Mouse (Mus musculus) liver, adult 2 months (tissue): ENCODE measurements around the gene Sdhaf3. TPM values are rescaled to one million over a fixed set of nuclear protein-coding genes. Genes with fewer than 3 reads are reported as not detected.

Experiments
- DNase-seq: peaks from one replicate; pipeline ENCODE4 v3.0.0-alpha.2; 2011; ENCODE audit warnings: low read depth, low spot score; ENCODE audit errors: extremely low read depth
- H3K27ac ChIP-seq: fragments of 200-500 bp; replicated peaks from 2 replicates; pipeline ENCODE4 v1.5.1; 2012; ENCODE audit warnings: low read depth, mild to moderate bottlenecking, control low read depth, inconsistent platforms, low read length; ENCODE audit not compliant: insufficient read depth
- H3K27me3 ChIP-seq: fragments of 200-500 bp; 2 replicates; pipeline ENCODE4 v1.6.1; 2012; ENCODE audit warnings: mild to moderate bottlenecking, moderate library complexity, low read length, inconsistent platforms; ENCODE audit not compliant: control insufficient read depth, insufficient read depth
- H3K36me3 ChIP-seq: fragments of 200-500 bp; 2 replicates; pipeline ENCODE4 v1.6.1; 2012; ENCODE audit warnings: low read length, inconsistent platforms; ENCODE audit not compliant: control insufficient read depth, insufficient read depth
- H3K4me1 ChIP-seq: fragments of 200-500 bp; 2 replicates; pipeline ENCODE4 v1.6.1; 2011; ENCODE audit warnings: low read length; ENCODE audit not compliant: control insufficient read depth, insufficient read depth
- H3K4me3 ChIP-seq: fragments of 200-500 bp; 2 replicates; pipeline ENCODE4 v1.5.1; 2011; ENCODE audit warnings: low read depth, mild to moderate bottlenecking, control low read depth, low read length, moderate library complexity; ENCODE audit not compliant: insufficient read depth
- H3K79me2 ChIP-seq: fragments of 200-500 bp; 2 replicates; pipeline ENCODE4 v1.6.1; 2012; ENCODE audit warnings: inconsistent platforms, mild to moderate bottlenecking, low read length, moderate library complexity; ENCODE audit not compliant: control insufficient read depth, insufficient read depth
- H3K9ac ChIP-seq: fragments of 200-500 bp; 2 replicates; pipeline ENCODE4 v1.6.1; 2012; ENCODE audit warnings: low read depth, mild to moderate bottlenecking, control low read depth, inconsistent platforms, low read length
- CTCF ChIP-seq: fragments of 200-500 bp; IDR thresholded peaks from 2 replicates; pipeline ENCODE4 v1.5.1; 2011; ENCODE audit warnings: low read depth, low read length, control low read depth
- POLR2A ChIP-seq: fragments of 200-500 bp; IDR thresholded peaks from 2 replicates; pipeline ENCODE4 v1.6.1; 2011; ENCODE audit warnings: low read length, control low read depth; ENCODE audit not compliant: insufficient read depth; ENCODE audit errors: extremely low read depth
- whole genome bisulfite sequencing: fragments of 180-500 bp; shearing (Covaris S2); methylation state at CpG from one replicate; pipeline ENCODE4 v1.1.7; 2018; 5-methylcytosine and 5-hydroxymethylcytosine counted together
- polyA plus RNA-seq: library from polyadenylated mRNA; depleted of rRNA; stranded (reverse); fragments of >200 nt; gene quantifications from 2 replicates; pipeline ENCODE4 v1.2.3, GENCODE M21; 2012
- total RNA-seq: library from RNA; depleted of rRNA; stranded (reverse); fragments of >200 nt; gene quantifications from 2 replicates; pipeline ENCODE4 v1.2.3, GENCODE M21; 2014

Gene Sdhaf3
- total and polyA plus RNA-seq, 2 experiments, result 0.66 to 4.1 TPM

- H3K36me3 ChIP-seq, result no peaks in the 10 kb centered on the region
- no peaks in the 10 kb centered on the region for H3K4me1 ChIP-seq
- no peaks in the 10 kb centered on the region for H3K27me3 ChIP-seq
- no peaks in the 10 kb centered on the region for H3K79me2 ChIP-seq
- TF ChIP-seq CTCF (no peak), POLR2A (no peak)
- 82% methylated on average over 4 of the region's 4 CpGs for WGBS
- DNase-seq, result no peak
- no peak overlapping the region for H3K4me3 ChIP-seq
- no peak overlapping the region for H3K9ac ChIP-seq
- no peak overlapping the region for H3K27ac ChIP-seq
Observed at GRCm38 (mm10) chr6:6917334-6917733, 38.5 kb upstream of the Sdhaf3 start.

- H3K27ac ChIP-seq, result no peak overlapping the region
- WGBS, result 48% methylated on average over 1 of the region's 1 CpGs
- no peak for TF ChIP-seq POLR2A
- no peak for TF ChIP-seq CTCF
- H3K9ac ChIP-seq, result no peak overlapping the region
- no peaks in the 10 kb centered on the region for H3K36me3 ChIP-seq
- H3K4me3 ChIP-seq, result no peak overlapping the region
- DNase-seq, result no peak
- H3K79me2 ChIP-seq, result no peaks in the 10 kb centered on the region
- no peaks in the 10 kb centered on the region for H3K4me1 ChIP-seq
- H3K27me3 ChIP-seq, result no peaks in the 10 kb centered on the region
Observed at GRCm38 (mm10) chr6:6925264-6925663, 30.5 kb upstream of the Sdhaf3 start.

GRCm38 (mm10) chr6:6930831-6931230 lies 25.0 kb upstream of the Sdhaf3 start:
- no peak for DNase-seq
- 69% methylated on average over 4 of the region's 4 CpGs for WGBS

GRCm38 (mm10) chr6:6931507-6931906 lies 24.3 kb upstream of the Sdhaf3 start:
- Histone ChIP-seq H3K27ac (no peak overlapping the region), H3K79me2 (no peaks in the 10 kb centered on the region), H3K27me3 (no peaks in the 10 kb centered on the region), H3K36me3 (no peaks in the 10 kb centered on the region), H3K4me1 (no peaks in the 10 kb centered on the region), H3K9ac (no peak overlapping the region), H3K4me3 (no peak overlapping the region)
- no peak for TF ChIP-seq POLR2A
- no peak for TF ChIP-seq CTCF
- DNase-seq, result no peak
- WGBS, result 80% methylated on average over 4 of the region's 4 CpGs

More at GRCm38 (mm10) chr6:6930831-6931230, 25.0 kb upstream of the Sdhaf3 start:
- Histone ChIP-seq H3K79me2 (no peaks in the 10 kb centered on the region), H3K4me3 (no peak overlapping the region), H3K27me3 (no peaks in the 10 kb centered on the region), H3K27ac (no peak overlapping the region), H3K9ac (no peak overlapping the region), H3K4me1 (no peaks in the 10 kb centered on the region), H3K36me3 (no peaks in the 10 kb centered on the region)
- no peak for TF ChIP-seq POLR2A
- TF ChIP-seq CTCF, result no peak

GRCm38 (mm10) chr6:6940845-6941244 lies 15.0 kb upstream of the Sdhaf3 start:
- TF ChIP-seq CTCF, result no peak
- TF ChIP-seq POLR2A, result no peak
- WGBS, result 34% methylated on average over 2 of the region's 2 CpGs

GRCm38 (mm10) chr6:6942813-6943212 lies 13.0 kb upstream of the Sdhaf3 start:
- no peak overlapping the region for H3K9ac ChIP-seq
- H3K27me3 ChIP-seq, result no peaks in the 10 kb centered on the region
- H3K4me3 ChIP-seq, result no peak overlapping the region
- WGBS, result 51% methylated on average over 6 of the region's 6 CpGs
- TF ChIP-seq CTCF (peak; percentile 43), POLR2A (no peak)
- H3K79me2 ChIP-seq, result no peaks in the 10 kb centered on the region
- H3K4me1 ChIP-seq, result no peaks in the 10 kb centered on the region
- H3K36me3 ChIP-seq, result no peaks in the 10 kb centered on the region
- DNase-seq, result peak; percentile 9
- H3K27ac ChIP-seq, result no peak overlapping the region

More at GRCm38 (mm10) chr6:6940845-6941244, 15.0 kb upstream of the Sdhaf3 start:
- no peak for DNase-seq
- no peaks in the 10 kb centered on the region for H3K36me3 ChIP-seq
- no peak overlapping the region for H3K4me3 ChIP-seq
- H3K79me2 ChIP-seq, result no peaks in the 10 kb centered on the region
- no peak overlapping the region for H3K9ac ChIP-seq
- H3K27me3 ChIP-seq, result no peaks in the 10 kb centered on the region
- no peak overlapping the region for H3K27ac ChIP-seq
- H3K4me1 ChIP-seq, result no peaks in the 10 kb centered on the region
